Mouse (Mus musculus): ENCODE data around the gene Rpl7l1. TPM values are rescaled to one million over a fixed set of nuclear protein-coding genes. Genes with fewer than 3 reads are reported as not detected.

Gene Rpl7l1
- polyA plus RNA-seq, 1 experiment, result 74.3 TPM

DNA sequence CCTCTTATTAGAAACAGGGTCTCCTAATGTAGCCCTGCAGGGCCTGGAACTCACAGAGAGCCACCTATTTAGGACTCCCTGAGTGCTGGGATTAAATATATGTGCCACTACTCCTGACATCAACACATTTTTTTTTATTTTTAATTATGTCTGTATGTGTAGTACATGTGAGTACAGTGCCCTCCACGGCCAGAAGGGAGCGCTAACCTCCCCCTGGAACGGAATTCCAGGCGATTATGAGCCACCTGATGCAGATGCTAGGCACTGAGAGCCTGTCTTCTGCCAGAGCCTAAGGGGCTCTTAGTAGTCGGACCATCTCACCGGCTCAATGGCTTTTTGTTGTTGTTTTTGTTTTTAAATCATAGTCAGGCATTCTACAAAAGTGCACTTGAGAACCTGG lies 54.5 kb downstream of the Rpl7l1 start:
- H3ac ChIP-seq (ENCODE audit: control insufficient read depth, insufficient read length), result no peak overlapping the region
- no peak for TF ChIP-seq POLR2AphosphoS2 (IDR thresholded peaks at IDR 0.05; ENCODE audit: insufficient read length, low read depth)
- TF ChIP-seq SRF (IDR thresholded peaks at IDR 0.05; ENCODE audit: control insufficient read depth, insufficient read length, low read depth), result no peak
- TF ChIP-seq MAX (IDR thresholded peaks at IDR 0.05; ENCODE audit: low read depth), result no peak
- no peak for TF ChIP-seq MYOG (IDR thresholded peaks at IDR 0.05; ENCODE audit: control insufficient read depth in 1 of 3, insufficient read depth in 1 of 3, insufficient read length in 2 of 3, low read depth in 2 of 3)
- TF ChIP-seq MYOD1 (IDR thresholded peaks at IDR 0.05; ENCODE audit: control insufficient read depth in 1 of 3, insufficient read length in 2 of 3, low read depth in 2 of 3), result no peak
- TF ChIP-seq TCF12 (IDR thresholded peaks at IDR 0.05; ENCODE audit: insufficient read depth, poor library complexity, severe bottlenecking), result no peak
- TF ChIP-seq CEBPB (IDR thresholded peaks at IDR 0.05; ENCODE audit: insufficient read depth, poor library complexity, severe bottlenecking), result no peak
- TF ChIP-seq POLR2A (IDR thresholded peaks at IDR 0.05; ENCODE audit: insufficient read length, low read depth), result no peak
- no peak for TF ChIP-seq TCF3 (IDR thresholded peaks at IDR 0.05; ENCODE audit: insufficient read length, low read depth)
- TF ChIP-seq USF1 (IDR thresholded peaks at IDR 0.05; ENCODE audit: low read depth), result no peak
- no peak for TF ChIP-seq E2F4 (IDR thresholded peaks at IDR 0.05; ENCODE audit: insufficient read depth)
- TF ChIP-seq REST (IDR thresholded peaks at IDR 0.05; ENCODE audit: insufficient read depth, insufficient read length), result no peak

DNA sequence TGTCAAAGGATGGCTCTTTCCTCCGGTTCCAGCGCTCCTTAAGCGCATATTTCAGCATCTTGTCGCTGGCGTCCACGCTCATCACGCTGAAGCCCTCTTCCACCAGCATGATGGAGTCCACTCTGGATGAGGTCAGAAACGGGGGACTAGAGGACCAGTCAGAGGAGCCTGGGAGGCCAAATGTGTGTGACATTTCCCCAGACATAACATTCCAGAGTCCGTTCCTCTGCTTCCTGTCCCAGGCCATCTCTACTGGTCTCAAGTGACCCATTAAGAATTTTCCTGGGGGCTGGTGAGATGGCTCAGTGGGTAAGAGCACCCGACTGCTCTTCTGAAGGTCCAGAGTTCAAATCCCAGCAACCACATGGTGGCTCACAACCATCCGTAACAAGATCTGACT lies 55.2 kb downstream of the Rpl7l1 start:
- Histone ChIP-seq H3K4me3 (no peak overlapping the region), H3K27me3 (ENCODE audit: control insufficient read depth, insufficient read depth, insufficient read length) (no peaks in the 10 kb centered on the region), H3K36me3 (ENCODE audit: control insufficient read depth, insufficient read depth) (no peaks in the 10 kb centered on the region), H3K4me2 (ENCODE audit: low read depth) (no peak overlapping the region), H3ac (ENCODE audit: control insufficient read depth, insufficient read length) (no peak overlapping the region), H3K79me2 (ENCODE audit: control insufficient read depth, insufficient read depth) (no peaks in the 10 kb centered on the region)
- TF ChIP-seq CEBPB (IDR thresholded peaks at IDR 0.05; ENCODE audit: insufficient read depth, poor library complexity, severe bottlenecking), result no peak
- no peak for TF ChIP-seq POLR2AphosphoS2 (IDR thresholded peaks at IDR 0.05; ENCODE audit: insufficient read length, low read depth)
- TF ChIP-seq TCF12 (IDR thresholded peaks at IDR 0.05; ENCODE audit: insufficient read depth, poor library complexity, severe bottlenecking), result no peak
- TF ChIP-seq MAX (IDR thresholded peaks at IDR 0.05; ENCODE audit: low read depth), result no peak
- no peak for TF ChIP-seq MYOD1 (IDR thresholded peaks at IDR 0.05; ENCODE audit: control insufficient read depth in 1 of 3, insufficient read length in 2 of 3, low read depth in 2 of 3)
- TF ChIP-seq TCF3 (IDR thresholded peaks at IDR 0.05; ENCODE audit: insufficient read length, low read depth), result no peak
- no peak for TF ChIP-seq SRF (IDR thresholded peaks at IDR 0.05; ENCODE audit: control insufficient read depth, insufficient read length, low read depth)
- TF ChIP-seq MYOG (IDR thresholded peaks at IDR 0.05; ENCODE audit: control insufficient read depth in 1 of 3, insufficient read depth in 1 of 3, insufficient read length in 2 of 3, low read depth in 2 of 3), result no peak

More for the DNA sequence above, 54.5 kb downstream of the Rpl7l1 start:
- Histone ChIP-seq H3K4me3 (no peak overlapping the region), H3K36me3 (ENCODE audit: control insufficient read depth, insufficient read depth) (no peaks in the 10 kb centered on the region), H3K27me3 (ENCODE audit: control insufficient read depth, insufficient read depth, insufficient read length) (no peaks in the 10 kb centered on the region), H3K4me2 (ENCODE audit: low read depth) (no peak overlapping the region), H3K79me2 (ENCODE audit: control insufficient read depth, insufficient read depth) (no peaks in the 10 kb centered on the region)

DNA sequence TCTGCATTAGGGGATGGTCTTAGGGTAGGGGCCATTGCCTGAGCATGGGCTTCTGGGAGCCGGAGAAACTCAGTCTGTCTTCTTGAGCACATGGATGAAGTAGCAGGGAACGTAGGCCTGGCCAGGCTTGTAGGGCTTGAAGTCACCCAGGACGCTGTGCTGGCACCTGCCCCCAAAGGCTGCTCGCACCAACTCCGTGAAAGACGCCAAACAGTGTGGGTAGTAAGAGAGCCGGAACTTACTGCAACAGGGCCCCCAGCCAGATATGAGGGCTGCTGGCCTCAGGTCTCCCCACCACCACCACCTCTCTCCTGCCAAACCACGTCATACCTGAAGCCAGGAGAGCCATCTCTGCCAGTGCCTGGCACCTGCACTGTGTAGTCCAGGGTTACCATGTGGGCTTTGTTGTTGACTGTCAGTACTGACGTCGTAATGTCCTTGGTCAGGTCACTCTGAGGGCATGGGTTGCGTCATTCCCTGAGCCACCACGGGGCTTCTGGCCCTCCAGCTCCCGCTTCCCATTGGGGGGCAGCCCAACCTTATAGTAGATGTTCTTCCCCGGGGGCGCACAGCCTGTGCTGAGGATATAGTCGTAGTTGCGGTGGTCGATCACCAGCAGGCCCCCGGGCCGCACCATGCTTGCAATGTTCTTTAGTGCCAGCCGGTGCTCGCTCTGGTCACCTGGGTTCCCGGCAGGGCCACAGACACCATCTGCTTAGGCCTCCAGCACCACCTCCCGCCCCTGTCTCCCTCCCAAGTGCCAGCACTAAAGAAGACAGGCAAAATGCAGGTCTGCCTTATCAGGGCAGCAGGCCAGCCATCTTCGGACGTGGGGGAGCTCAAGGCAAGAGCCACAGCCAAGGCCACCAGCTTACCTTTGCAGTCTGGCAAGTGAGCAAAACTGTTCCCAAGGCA lies 56.5 kb downstream of the Rpl7l1 start:
- Histone ChIP-seq H3K4me3 (no peak overlapping the region), H3K36me3 (ENCODE audit: control insufficient read depth, insufficient read depth) (no peaks in the 10 kb centered on the region), H3ac (ENCODE audit: control insufficient read depth, insufficient read length) (no peak overlapping the region), H3K27me3 (ENCODE audit: control insufficient read depth, insufficient read depth, insufficient read length) (no peaks in the 10 kb centered on the region), H3K4me2 (ENCODE audit: low read depth) (no peak overlapping the region), H3K79me2 (ENCODE audit: control insufficient read depth, insufficient read depth) (no peaks in the 10 kb centered on the region)
- TF ChIP-seq MAX (IDR thresholded peaks at IDR 0.05; ENCODE audit: low read depth) (no peak), POLR2AphosphoS2 (IDR thresholded peaks at IDR 0.05; ENCODE audit: insufficient read length, low read depth) (peak; percentile 25), TCF12 (IDR thresholded peaks at IDR 0.05; ENCODE audit: insufficient read depth, poor library complexity, severe bottlenecking) (no peak)

- H3K79me2 ChIP-seq (ENCODE audit: control insufficient read depth, insufficient read depth), result no peaks in the 10 kb centered on the region
- no peaks in the 10 kb centered on the region for H3K36me3 ChIP-seq (ENCODE audit: control insufficient read depth, insufficient read depth)
- H3K4me2 ChIP-seq (ENCODE audit: low read depth), result no peak overlapping the region
These were observed 57.2 kb downstream of the Rpl7l1 start for GRCm38 (mm10) chr17:46725273-46725672.

More at GRCm38 (mm10) chr17:46725273-46725672, 57.2 kb downstream of the Rpl7l1 start:
- Histone ChIP-seq H3K4me3 (no peak overlapping the region), H3ac (ENCODE audit: control insufficient read depth, insufficient read length) (no peak overlapping the region), H3K27me3 (ENCODE audit: control insufficient read depth, insufficient read depth, insufficient read length) (no peaks in the 10 kb centered on the region)
- TF ChIP-seq CEBPB (IDR thresholded peaks at IDR 0.05; ENCODE audit: insufficient read depth, poor library complexity, severe bottlenecking) (no peak), MAX (IDR thresholded peaks at IDR 0.05; ENCODE audit: low read depth) (no peak), E2F4 (IDR thresholded peaks at IDR 0.05; ENCODE audit: insufficient read depth) (no peak), TCF12 (IDR thresholded peaks at IDR 0.05; ENCODE audit: insufficient read depth, poor library complexity, severe bottlenecking) (no peak), MYOG (IDR thresholded peaks at IDR 0.05; ENCODE audit: control insufficient read depth in 1 of 3, insufficient read depth in 1 of 3, insufficient read length in 2 of 3, low read depth in 2 of 3) (no peak), TCF3 (IDR thresholded peaks at IDR 0.05; ENCODE audit: insufficient read length, low read depth) (no peak), REST (IDR thresholded peaks at IDR 0.05; ENCODE audit: insufficient read depth, insufficient read length) (no peak), SRF (IDR thresholded peaks at IDR 0.05; ENCODE audit: control insufficient read depth, insufficient read length, low read depth) (no peak), USF1 (IDR thresholded peaks at IDR 0.05; ENCODE audit: low read depth) (no peak), POLR2AphosphoS2 (IDR thresholded peaks at IDR 0.05; ENCODE audit: insufficient read length, low read depth) (no peak), POLR2A (IDR thresholded peaks at IDR 0.05; ENCODE audit: insufficient read length, low read depth) (no peak)
